Mouse (Mus musculus): ENCODE results near the gene Kcnj6.

DNA sequence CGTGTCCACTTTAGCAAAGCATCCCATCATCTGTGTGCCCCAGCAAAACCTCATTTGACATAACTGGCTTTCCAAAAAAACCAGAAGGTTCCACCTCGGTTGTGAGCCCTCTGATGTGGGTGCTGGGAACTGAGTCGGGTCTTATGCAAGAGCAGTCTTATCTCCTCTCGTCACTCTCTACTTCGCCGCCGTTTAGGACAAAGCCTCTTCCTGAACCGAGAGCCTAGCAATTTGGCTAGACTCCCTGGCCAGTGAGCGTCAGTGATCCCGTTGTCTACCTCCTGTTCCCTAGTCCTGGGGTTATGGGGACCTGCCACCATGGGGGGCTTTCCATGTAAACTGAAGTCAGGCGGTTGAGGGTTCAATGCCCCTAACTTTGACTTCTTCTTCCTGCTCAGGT, 280.4 kb downstream of the Kcnj6 start:
- no peak for TF ChIP-seq CTCF (IDR thresholded peaks at IDR 0.05; ENCODE audit: extremely low read depth, insufficient read depth, insufficient read length, insufficient replicate concordance)
- no peak for TF ChIP-seq POLR2A (IDR thresholded peaks at IDR 0.05; ENCODE audit: low read depth, low read length)

Measured in spleen, adult 2 months (tissue).